10 mouse cellular contexts compared by ENCODE assay signal in the genomic region with DNA sequence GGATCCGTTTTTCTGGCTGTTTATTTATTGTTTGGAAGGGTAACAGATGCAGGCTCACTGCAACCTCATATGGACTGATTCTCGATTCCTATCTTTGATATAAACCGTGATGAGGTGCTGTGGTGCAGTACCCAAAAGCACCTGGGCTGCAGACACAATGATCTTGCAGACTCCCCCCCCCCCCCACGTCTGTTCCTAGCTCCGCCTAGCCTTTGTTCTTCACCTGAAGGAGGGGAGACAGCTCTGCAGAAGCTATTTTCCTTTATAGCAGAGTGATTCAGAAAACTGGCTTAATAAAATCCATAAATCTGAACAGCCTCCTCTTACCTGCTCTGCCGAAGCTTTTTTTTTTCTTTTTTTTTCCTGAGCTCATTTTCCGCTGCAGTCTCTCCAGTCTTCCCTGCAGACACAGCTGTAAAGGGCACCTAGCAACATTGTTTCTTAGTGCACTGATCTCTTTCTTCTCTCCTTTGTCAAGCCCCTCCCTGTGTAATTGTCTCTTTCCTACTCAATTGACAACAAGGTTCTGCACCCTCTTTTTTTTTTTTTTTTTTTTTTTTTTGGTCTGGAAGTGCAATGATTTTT. TPM values are rescaled to one million over a fixed set of nuclear protein-coding genes. Genes with fewer than 3 reads are reported as not detected.
DNase-seq lines count a peak whose midpoint lies in the region; ATAC-seq and TF ChIP-seq lines count a peak whose summit lies in the region.
"Had no signal": no experiment of that assay in that cellular context is flagged by ENCODE, and none has a peak within 500 bp of the region (broad histone marks: within the 10 kb centered on the region; RNA-seq: fewer than 3 reads in every experiment).

No protein-coding gene starts in this region.

- no peak for ATAC-seq in kidney, embryonic 14.5 days (ENCODE audit: low FRiP score, low TSS enrichment)
- ATAC-seq in hindbrain, embryonic 13.5 days (ENCODE audit: low FRiP score), result peak; percentile 82
- peak; percentile 44; the same call in 1 of the 2 replicates for ATAC-seq in midbrain, embryonic 14.5 days (ENCODE audit: low FRiP score, low TSS enrichment)
- ATAC-seq in frontal cortex, adult (ENCODE audit: low TSS enrichment), result no peak

- no peak overlapping the region for H3K9ac ChIP-seq in kidney, embryonic 14.5 days (ENCODE audit: low read depth, low read length)
- peak overlapping the region; percentile 46 for H3K9ac ChIP-seq in hindbrain, embryonic 13.5 days
- peak overlapping the region; percentile 41 for H3K9ac ChIP-seq in midbrain, embryonic 14.5 days (replicated peaks; ENCODE audit: low read length)
- H3K9ac ChIP-seq: liver, embryonic 13.5 days had no signal

- no peaks in the 10 kb centered on the region for H3K9me3 ChIP-seq in kidney, embryonic 14.5 days (ENCODE audit: control insufficient read depth, low read length)
- H3K9me3 ChIP-seq in hindbrain, embryonic 13.5 days, result no peaks in the 10 kb centered on the region
- H3K9me3 ChIP-seq in midbrain, embryonic 14.5 days (ENCODE audit: control insufficient read depth, low read length), result no peaks in the 10 kb centered on the region
- H3K9me3 ChIP-seq: liver, embryonic 13.5 days had no signal

- peaks cover 28% of the 10 kb centered on the region for H3K4me1 ChIP-seq in kidney, embryonic 14.5 days (ENCODE audit: control insufficient read depth, insufficient read depth, low read length)
- peaks cover 71% of the 10 kb centered on the region for H3K4me1 ChIP-seq in hindbrain, embryonic 13.5 days (replicated peaks)
- peaks cover 14% of the 10 kb centered on the region for H3K4me1 ChIP-seq in midbrain, embryonic 14.5 days (ENCODE audit: control insufficient read depth, insufficient read depth, low read length)
- H3K4me1 ChIP-seq: liver, embryonic 13.5 days had no signal

- WGBS in kidney, embryonic 14.5 days, result 18% methylated on average over 7 of the region's 7 CpGs
- WGBS in hindbrain, embryonic 13.5 days, result 21% methylated on average over 7 of the region's 7 CpGs
- 26% methylated on average over 7 of the region's 7 CpGs for WGBS in midbrain, embryonic 14.5 days

- H3K4me3 ChIP-seq in kidney, embryonic 14.5 days (ENCODE audit: low read length), result no peak overlapping the region
- H3K4me3 ChIP-seq in hindbrain, embryonic 13.5 days, result peak overlapping the region; percentile 12
- no peak overlapping the region for H3K4me3 ChIP-seq in midbrain, embryonic 14.5 days (replicated peaks; ENCODE audit: low read depth, low read length)
- H3K4me3 ChIP-seq: liver, embryonic 13.5 days had no signal

- H3K36me3 ChIP-seq in kidney, embryonic 14.5 days (ENCODE audit: control insufficient read depth, insufficient read depth, low read length), result no peaks in the 10 kb centered on the region
- H3K36me3 ChIP-seq in hindbrain, embryonic 13.5 days, result no peaks in the 10 kb centered on the region
- no peaks in the 10 kb centered on the region for H3K36me3 ChIP-seq in midbrain, embryonic 14.5 days (ENCODE audit: control insufficient read depth, insufficient read depth, low read length)
- H3K36me3 ChIP-seq: liver, embryonic 13.5 days had no signal

- no peaks in the 10 kb centered on the region for H3K27me3 ChIP-seq in kidney, embryonic 14.5 days (ENCODE audit: control insufficient read depth, insufficient read depth, low read length)
- no peaks in the 10 kb centered on the region for H3K27me3 ChIP-seq in hindbrain, embryonic 13.5 days
- H3K27me3 ChIP-seq in midbrain, embryonic 14.5 days (ENCODE audit: control insufficient read depth, insufficient read depth, low read length), result no peaks in the 10 kb centered on the region
- H3K27me3 ChIP-seq: liver, embryonic 13.5 days had no signal

- DNase-seq in kidney, postnatal 36 days, result no peak
- peak; percentile 71 for DNase-seq in brain, embryonic 14.5 days (ENCODE audit: low read depth)
- DNase-seq in midbrain, embryonic 14.5 days, result peak; percentile 70
- no peak for DNase-seq in cerebellum, postnatal 36 days
- no peak for DNase-seq in adrenal gland, postnatal 25 days
- DNase-seq: liver, embryonic 13.5 days had no signal

- H3K4me2 ChIP-seq in kidney, embryonic 14.5 days (replicated peaks; ENCODE audit: low read depth, low read length), result peak overlapping the region; percentile 26
- H3K4me2 ChIP-seq in hindbrain, embryonic 13.5 days, result peak overlapping the region; percentile 36
- H3K4me2 ChIP-seq in midbrain, embryonic 14.5 days (ENCODE audit: low read length), result peak overlapping the region; percentile 35
- H3K4me2 ChIP-seq: liver, embryonic 13.5 days had no signal

- H3K27ac ChIP-seq in kidney, embryonic 14.5 days (ENCODE audit: low read depth, low read length), result peak overlapping the region; percentile 26; the same call in 1 of the 2 replicates
- H3K27ac ChIP-seq in hindbrain, embryonic 13.5 days, result peak overlapping the region; percentile 91
- H3K27ac ChIP-seq in midbrain, embryonic 14.5 days (replicated peaks; ENCODE audit: low read depth, low read length), result peak overlapping the region; percentile 82
- H3K27ac ChIP-seq: liver, embryonic 13.5 days had no signal

- no peak for TF ChIP-seq CTCF in brain, embryonic 14.5 days (IDR thresholded peaks at IDR 0.05; ENCODE audit: borderline replicate concordance, extremely low read depth, insufficient read depth, insufficient read length)

- TF ChIP-seq POLR2A in brain, embryonic 14.5 days (IDR thresholded peaks at IDR 0.05; ENCODE audit: borderline replicate concordance, extremely low read depth, insufficient read depth, insufficient read length, poor library complexity, severe bottlenecking), result no peak

RNA-seq across cellular contexts. Expression of gene Ttc30a1, which starts 7.1 kb away (rescaled TPM):
- polyA plus RNA-seq in kidney, embryonic 14.5 days (2014; fragmentation: Nextera tagmentation; extraction: Ambion mirVana), result 7.3 and 8.5 TPM in 2 replicates
- 8.4 and 9.1 TPM in 2 replicates for polyA plus RNA-seq in brain, embryonic 14.5 days (2012; rRNA removed)
- 7.3 and 8.2 TPM in 2 replicates for polyA plus RNA-seq in hindbrain, embryonic 13.5 days (2015; fragmentation: Nextera tagmentation; extraction: Ambion mirVana)
- 8.6 and 9.7 TPM in 2 replicates for polyA plus RNA-seq in midbrain, embryonic 14.5 days (2014; fragmentation: Nextera tagmentation; extraction: Ambion mirVana)
- 4.0 and 4.3 TPM in 2 replicates for total RNA-seq in adrenal gland, postnatal 25 days (2021)

RNA-seq across cellular contexts. Expression of gene Ttc30a2, which starts 10.9 kb away (rescaled TPM):
- 0.46 and 0.76 TPM in 2 replicates for polyA plus RNA-seq in kidney, embryonic 14.5 days (2014; fragmentation: Nextera tagmentation; extraction: Ambion mirVana)
- polyA plus RNA-seq in brain, embryonic 14.5 days (2012; rRNA removed), result 0.83 and 1.2 TPM in 2 replicates
- polyA plus RNA-seq in hindbrain, embryonic 13.5 days (2015; fragmentation: Nextera tagmentation; extraction: Ambion mirVana), result 1.0 and 1.1 TPM in 2 replicates
- polyA plus RNA-seq in midbrain, embryonic 14.5 days (2014; fragmentation: Nextera tagmentation; extraction: Ambion mirVana), result 0.93 and 1.2 TPM in 2 replicates
- 0.52 and 0.79 TPM in 2 replicates for total RNA-seq in adrenal gland, postnatal 25 days (2021)
- total RNA-seq: megakaryocyte, adult 5-6 weeks had no signal

RNA-seq across cellular contexts. Expression of gene Ttc30b, which starts 50.5 kb away (rescaled TPM):
- polyA plus RNA-seq in kidney, embryonic 14.5 days (2014; fragmentation: Nextera tagmentation; extraction: Ambion mirVana), result 8.3 and 10.8 TPM in 2 replicates
- polyA plus RNA-seq in brain, embryonic 14.5 days (2012; rRNA removed), result 12.1 and 13.5 TPM in 2 replicates
- 16.7 and 20.9 TPM in 2 replicates for polyA plus RNA-seq in hindbrain, embryonic 13.5 days (2015; fragmentation: Nextera tagmentation; extraction: Ambion mirVana)
- polyA plus RNA-seq in midbrain, embryonic 14.5 days (2014; fragmentation: Nextera tagmentation; extraction: Ambion mirVana), result 17.0 and 21.2 TPM in 2 replicates
- 19.1 and 26.4 TPM in 2 replicates for total RNA-seq in adrenal gland, postnatal 25 days (2021)

Comparison
In these comparisons a context has a peak if more than half of its experiments do, and no peak if none do; other contexts are left out.
1. ATAC-seq: peak in hindbrain, embryonic 13.5 days (single experiment) and midbrain, embryonic 14.5 days (single experiment); none in kidney, embryonic 14.5 days (single experiment) and frontal cortex, adult (single experiment).
2. H3K27ac ChIP-seq: peak in every context shown above with its lines; median percentile 91 in hindbrain, embryonic 13.5 days; 82 in midbrain, embryonic 14.5 days; 26 in kidney, embryonic 14.5 days.
3. DNase-seq: peak in brain, embryonic 14.5 days (single experiment) and midbrain, embryonic 14.5 days (single experiment); none in kidney, postnatal 36 days (0 of 2), cerebellum, postnatal 36 days (0 of 2) and adrenal gland, postnatal 25 days (single experiment).
4. Peak in every context shown above with its lines, with median percentiles within 50 percentile points of each other: H3K4me2 ChIP-seq.